Mouse (Mus musculus) cerebellum, adult 2 months (tissue): ENCODE measurements around the gene Ssbp3.

ENCODE experiments used
- CTCF ChIP-seq: fragments of 200-500 bp; IDR thresholded peaks from 2 replicates; pipeline ENCODE4 v1.5.1; 2011; ENCODE audit warnings: low read depth, mild to moderate bottlenecking, control low read depth, low read length, moderate library complexity, borderline replicate concordance; ENCODE audit not compliant: insufficient read depth
- POLR2A ChIP-seq: fragments of 200-500 bp; IDR thresholded peaks from 2 replicates; pipeline ENCODE4 v1.6.1; 2011; ENCODE audit warnings: low read length, control low read depth, borderline replicate concordance; ENCODE audit not compliant: insufficient read depth

DNA sequence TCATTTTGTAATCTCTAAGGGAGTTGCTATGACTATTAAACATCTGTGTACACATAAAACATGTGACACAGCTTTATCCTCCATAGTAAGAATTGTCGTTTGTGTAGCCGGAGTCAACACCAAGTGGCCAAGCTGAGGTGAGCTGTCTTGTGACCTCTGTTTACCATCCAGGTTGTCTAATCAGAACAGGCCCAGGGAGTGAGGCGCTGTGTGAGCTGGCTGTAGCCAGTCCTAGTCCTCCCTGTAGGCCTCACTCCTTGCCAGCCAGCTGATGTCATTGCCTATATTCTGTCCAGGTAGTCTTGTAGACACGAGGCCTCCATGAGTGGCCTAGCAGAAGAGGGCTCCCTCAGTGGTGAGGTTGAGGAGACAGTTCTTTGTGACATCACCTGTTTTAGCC lies 125.2 kb downstream of the Ssbp3 start:
- TF ChIP-seq CTCF (no peak), POLR2A (no peak)
